Mouse (Mus musculus) liver, embryonic 13.5 days (tissue): ENCODE measurements around the gene Usp48. TPM values are rescaled to one million over a fixed set of nuclear protein-coding genes. Genes with fewer than 3 reads are reported as not detected.
"Not testable (repeated sequence)": the region's sequence is repeated elsewhere in the genome, so short reads cannot be mapped to it uniquely, and the experiment has no call there.

Experiments
- ATAC-seq: fragments of 200-750 bp; cut with Nextera tagmentation; 2 replicates; pipeline ENCODE4 v1.8.0; 2017; ENCODE audit warnings: low read depth, mild to moderate bottlenecking, moderate number of reproducible peaks, moderate library complexity
- DNase-seq: peaks from one replicate; pipeline ENCODE4 v3.0.0; 2022
- H3K27ac ChIP-seq: fragments of 300-500 bp; sonication (generic); 2 replicates; pipeline ENCODE4 v1.5.1; 2015; ENCODE audit warnings: moderate library complexity, mild to moderate bottlenecking, inconsistent platforms
- H3K27me3 ChIP-seq: fragments of 300-500 bp; sonication (generic); 2 replicates; pipeline ENCODE4 v1.6.1; 2015; ENCODE audit warnings: mild to moderate bottlenecking, inconsistent platforms
- H3K36me3 ChIP-seq: fragments of 300-500 bp; sonication (generic); 2 replicates; pipeline ENCODE4 v1.6.1; 2015; ENCODE audit warnings: mild to moderate bottlenecking, inconsistent platforms
- H3K4me1 ChIP-seq: fragments of 300-500 bp; sonication (generic); replicated peaks from 2 replicates; pipeline ENCODE4 v1.6.1; 2015; ENCODE audit warnings: inconsistent platforms
- H3K4me2 ChIP-seq: fragments of 300-500 bp; sonication (generic); 2 replicates; pipeline ENCODE4 v1.6.1; 2015; ENCODE audit warnings: inconsistent platforms, mild to moderate bottlenecking, moderate library complexity
- H3K4me3 ChIP-seq: fragments of 300-500 bp; sonication (generic); replicated peaks from 2 replicates; pipeline ENCODE4 v1.5.1; 2015; ENCODE audit warnings: mild to moderate bottlenecking, inconsistent platforms
- H3K9ac ChIP-seq: fragments of 300-500 bp; sonication (generic); 2 replicates; pipeline ENCODE4 v1.6.1; 2015; ENCODE audit warnings: mild to moderate bottlenecking, inconsistent platforms
- H3K9me3 ChIP-seq: fragments of 300-500 bp; sonication (generic); replicated peaks from 2 replicates; pipeline ENCODE4 v1.6.1; 2016; ENCODE audit warnings: inconsistent platforms
- WGBS: fragments of 180-500 bp; shearing (Covaris S2); methylation state at CpG from one replicate; pipeline ENCODE4 v1.1.7; 2015; ENCODE audit not compliant: insufficient replicate concordance; 5-methylcytosine and 5-hydroxymethylcytosine counted together
- polyA plus RNA-seq: library from polyadenylated mRNA; unstranded; fragments of >200 nt; fragmentation: Nextera tagmentation; extraction: Ambion mirVana; gene quantifications from 2 replicates; pipeline ENCODE4 v1.2.1, GENCODE M21; 2015

The Usp48 gene
- polyA plus RNA-seq, 1 experiment from 2014 or later: 36.0 TPM

DNA sequence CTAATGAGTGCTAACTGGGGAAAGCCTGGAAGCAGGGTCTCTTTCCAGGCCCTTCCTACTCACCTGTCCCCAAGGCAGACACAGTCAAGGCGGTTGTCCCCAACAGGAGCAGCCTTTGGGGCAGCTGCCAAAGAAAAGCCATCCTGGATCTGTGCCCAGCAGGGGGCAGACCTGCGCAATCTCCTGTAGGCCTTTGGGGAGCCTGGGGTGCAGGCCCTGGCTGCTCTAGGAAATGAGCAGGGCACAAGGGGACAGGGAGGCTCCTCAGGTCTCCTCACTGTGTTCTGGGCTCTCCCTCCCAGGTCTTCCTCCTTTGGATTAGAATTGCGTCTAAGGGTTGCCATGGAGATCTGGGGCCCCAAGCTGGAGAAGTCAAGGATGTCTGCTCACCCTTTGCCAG lies 11.7 kb upstream of the Usp48 start:
- H3K4me2 ChIP-seq: no peak overlapping the region
- no peak overlapping the region for H3K9ac ChIP-seq
- peak; percentile 30 for DNase-seq
- ATAC-seq: no peak
- 69% methylated on average over 3 of the region's 3 CpGs for WGBS
- H3K4me3 ChIP-seq: no peak overlapping the region
- peaks cover 33% of the 10 kb centered on the region for H3K27me3 ChIP-seq
- H3K9me3 ChIP-seq: no peaks in the 10 kb centered on the region
- no peaks in the 10 kb centered on the region for H3K36me3 ChIP-seq
- H3K4me1 ChIP-seq: 0 out of 2 replicates have a peak, but pooled peaks cover 3% of the 10 kb centered on the region
- no peak overlapping the region for H3K27ac ChIP-seq

DNA sequence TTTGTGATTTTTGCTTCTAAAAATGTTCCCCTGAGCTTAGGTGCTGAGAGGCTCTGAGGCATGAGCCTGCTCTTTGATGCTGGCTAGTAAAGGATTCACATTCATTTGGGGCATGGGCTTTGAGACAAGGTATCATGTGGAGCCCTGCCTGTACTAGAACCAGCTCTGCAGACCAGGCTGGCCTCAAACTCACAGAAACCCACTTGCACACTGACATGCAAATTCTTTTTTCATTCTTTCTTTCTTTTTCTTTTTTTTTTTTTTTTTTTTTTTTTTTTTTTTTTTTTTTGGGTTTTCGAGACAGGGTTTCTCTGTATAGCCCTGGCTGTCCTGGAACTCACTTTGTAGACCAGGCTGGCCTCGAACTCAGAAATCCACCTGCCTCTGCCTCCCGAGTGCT lies 4.5 kb upstream of the Usp48 start:
- not testable (repeated sequence) for H3K4me1 ChIP-seq, H3K4me3 ChIP-seq, H3K9me3 ChIP-seq, H3K9ac ChIP-seq, ATAC-seq, H3K36me3 ChIP-seq, H3K27me3 ChIP-seq, H3K4me2 ChIP-seq, H3K27ac ChIP-seq, DNase-seq
- 73% methylated on average over 2 of the region's 3 CpGs for WGBS

GRCm38 (mm10) chr4:137589586-137589985 lies 4.0 kb upstream of the Usp48 start:
- no peak for ATAC-seq
- WGBS: 76% methylated on average over 3 of the region's 3 CpGs

GRCm38 (mm10) chr4:137590961-137591360 lies 2.6 kb upstream of the Usp48 start:
- Histone ChIP-seq H3K4me1 (peaks cover 11% of the 10 kb centered on the region), H3K36me3 (no peaks in the 10 kb centered on the region), H3K9ac (no peak overlapping the region), H3K27me3 (no peaks in the 10 kb centered on the region), H3K27ac (no peak overlapping the region), H3K4me3 (no peak overlapping the region), H3K9me3 (no peaks in the 10 kb centered on the region), H3K4me2 (no peak overlapping the region)
- no peak for ATAC-seq
- 64% methylated on average over 4 of the region's 4 CpGs for WGBS
- no peak for DNase-seq

More at GRCm38 (mm10) chr4:137589586-137589985, 4.0 kb upstream of the Usp48 start:
- no peak for DNase-seq
- Histone ChIP-seq H3K36me3 (no peaks in the 10 kb centered on the region), H3K4me2 (no peak overlapping the region), H3K27ac (no peak overlapping the region), H3K4me1 (no peaks in the 10 kb centered on the region; the same call in 1 of the 2 replicates), H3K4me3 (no peak overlapping the region), H3K9ac (no peak overlapping the region), H3K27me3 (no peaks in the 10 kb centered on the region), H3K9me3 (no peaks in the 10 kb centered on the region)

DNA sequence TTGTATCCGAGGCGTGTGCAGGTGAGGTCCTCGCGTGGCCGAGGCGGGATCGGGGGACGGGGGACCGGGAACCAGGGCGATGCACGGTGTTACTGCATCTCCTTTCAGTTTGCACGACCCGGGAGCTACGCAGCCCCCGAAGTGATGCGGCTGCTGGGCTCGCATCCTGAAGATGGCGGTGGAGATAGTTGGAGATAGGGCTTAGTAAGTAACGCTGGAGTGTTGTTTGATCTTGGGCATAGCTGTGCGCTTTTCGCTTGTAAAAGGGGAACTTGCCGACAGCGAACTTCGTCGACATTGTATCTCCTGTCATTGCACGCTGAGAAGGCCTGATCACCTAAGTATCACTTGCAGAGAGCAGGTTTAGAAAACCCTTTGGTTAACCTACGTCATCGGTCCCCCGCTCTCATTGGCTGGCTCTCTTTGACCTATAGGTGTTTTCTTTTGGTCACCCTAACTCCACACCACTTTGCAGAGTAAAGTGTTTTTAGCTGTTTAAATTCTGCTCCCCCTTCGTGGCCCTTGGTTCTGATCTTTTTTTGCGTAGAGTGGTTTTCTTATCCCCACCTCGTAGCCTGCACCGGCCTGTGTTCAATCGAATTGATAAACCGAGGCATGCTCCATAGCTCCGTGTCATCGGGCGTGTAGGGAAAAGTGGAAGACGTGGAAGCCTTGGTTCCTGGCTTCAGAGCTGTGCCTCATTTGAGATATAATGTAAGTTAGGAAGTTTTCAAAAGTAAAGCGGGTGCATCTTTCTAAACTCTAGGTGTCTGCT lies 1.1 kb downstream of the Usp48 start:
- Histone ChIP-seq H3K9ac (peak overlapping the region; percentile 89), H3K4me2 (peak overlapping the region; percentile 85), H3K4me3 (peak overlapping the region; percentile 94), H3K36me3 (peaks cover 8% of the 10 kb centered on the region; the same call in 1 of the 2 replicates), H3K27ac (peak overlapping the region; percentile 99), H3K27me3 (no peaks in the 10 kb centered on the region), H3K4me1 (peaks cover 47% of the 10 kb centered on the region), H3K9me3 (no peaks in the 10 kb centered on the region)
- peak; percentile 59 for DNase-seq
- WGBS: 2% methylated on average over 40 of the region's 40 CpGs
- peak; percentile 56 for ATAC-seq

DNA sequence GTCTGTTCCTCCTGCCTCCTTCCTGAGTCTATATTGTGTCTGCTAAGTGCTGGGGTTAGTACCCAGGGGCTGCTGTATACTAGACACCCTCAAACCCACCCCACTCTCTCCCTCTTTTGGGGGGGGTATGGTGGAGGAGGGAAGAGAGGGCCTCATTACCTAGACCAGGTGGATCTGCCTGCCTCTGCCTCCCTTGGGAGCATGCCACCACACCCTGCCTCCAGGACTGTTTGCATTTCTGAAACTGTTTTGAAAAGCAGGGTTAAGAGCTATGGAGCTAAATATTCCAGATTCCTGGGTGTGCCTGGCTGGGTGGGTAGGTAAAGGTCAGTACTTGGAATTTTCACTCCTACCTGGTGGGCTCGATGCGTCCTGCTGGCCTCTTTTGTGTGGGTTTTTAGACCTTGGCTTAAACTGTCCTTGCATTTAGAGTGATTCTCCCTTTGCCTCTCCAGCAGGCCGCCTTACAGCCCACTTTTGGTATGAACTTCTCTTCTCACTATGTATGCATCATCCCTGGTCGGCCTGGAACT lies 3.6 kb downstream of the Usp48 start:
- Histone ChIP-seq H3K27ac (no peak overlapping the region), H3K4me3 (no peak overlapping the region), H3K4me1 (peaks cover 69% of the 10 kb centered on the region), H3K9ac (peak overlapping the region; percentile 43; the same call in 1 of the 2 replicates), H3K9me3 (no peaks in the 10 kb centered on the region), H3K27me3 (no peaks in the 10 kb centered on the region), H3K4me2 (peak overlapping the region; percentile 4; the same call in 1 of the 2 replicates), H3K36me3 (peaks cover 8% of the 10 kb centered on the region; the same call in 1 of the 2 replicates)
- DNase-seq: no peak
- 82% methylated on average over 4 of the region's 4 CpGs for WGBS
- no peak for ATAC-seq

DNA sequence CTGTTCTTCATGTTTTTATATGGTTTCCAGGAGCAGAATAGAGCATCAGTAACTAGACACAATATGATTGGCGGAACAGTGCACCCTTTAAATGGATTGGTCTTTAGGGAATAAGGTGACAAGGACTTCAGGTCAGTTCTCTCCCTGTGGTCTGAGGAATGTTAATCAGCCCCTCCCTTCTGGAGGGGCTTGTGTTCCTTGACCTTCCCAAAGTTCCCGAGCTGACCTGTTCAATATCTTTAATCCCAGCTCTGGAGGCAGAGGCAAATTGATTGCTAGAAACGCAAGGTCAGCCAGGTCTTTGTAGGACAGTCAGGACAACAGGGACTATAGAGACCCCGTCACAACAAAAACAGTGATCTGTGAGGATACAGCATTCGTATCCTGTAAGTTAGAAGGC lies 5.0 kb downstream of the Usp48 start:
- no peak overlapping the region for H3K4me3 ChIP-seq
- H3K4me2 ChIP-seq: no peak overlapping the region
- no peaks in the 10 kb centered on the region for H3K27me3 ChIP-seq
- H3K36me3 ChIP-seq: peaks cover 8% of the 10 kb centered on the region; the same call in 1 of the 2 replicates
- DNase-seq (no peak), ATAC-seq (no peak)
- H3K9me3 ChIP-seq: no peaks in the 10 kb centered on the region
- H3K27ac ChIP-seq: no peak overlapping the region
- 80% methylated on average over 5 of the region's 5 CpGs for WGBS
- peak overlapping the region; percentile 18; the same call in 1 of the 2 replicates for H3K9ac ChIP-seq
- peaks cover 83% of the 10 kb centered on the region for H3K4me1 ChIP-seq

GRCm38 (mm10) chr4:137603449-137604171 lies 10.1 kb downstream of the Usp48 start:
- Histone ChIP-seq H3K4me2 (peak overlapping the region; percentile 24; the same call in 1 of the 2 replicates), H3K9ac (peak overlapping the region; percentile 22; the same call in 1 of the 2 replicates), H3K9me3 (no peaks in the 10 kb centered on the region), H3K36me3 (peaks cover 43% of the 10 kb centered on the region), H3K4me1 (peaks cover 58% of the 10 kb centered on the region), H3K27me3 (no peaks in the 10 kb centered on the region), H3K4me3 (no peak overlapping the region), H3K27ac (peak overlapping the region; percentile 66)
- WGBS: 31% methylated on average over 11 of the region's 11 CpGs
- DNase-seq: no peak
- no peak for ATAC-seq

DNA sequence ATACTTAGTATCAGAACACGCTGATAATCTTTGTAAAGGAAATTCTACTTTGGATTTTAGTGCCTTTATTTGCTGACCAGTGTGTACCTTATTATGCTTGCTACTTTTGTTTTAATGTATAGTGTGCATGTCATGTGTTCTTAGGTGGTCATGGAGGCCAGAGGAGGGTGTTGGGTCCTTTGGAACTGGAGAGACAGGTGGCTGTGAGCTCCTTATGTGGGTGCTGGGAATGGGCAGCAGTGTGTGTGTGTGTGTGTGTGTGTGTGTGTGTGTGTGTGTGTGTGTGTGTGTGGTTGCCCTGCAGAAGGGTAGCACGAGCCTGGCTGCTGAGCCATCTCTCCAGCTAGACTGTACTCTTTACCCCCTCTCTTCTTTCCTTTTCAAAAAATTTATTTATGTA lies 13.5 kb downstream of the Usp48 start:
- Histone ChIP-seq H3K4me3 (no peak overlapping the region), H3K9me3 (no peaks in the 10 kb centered on the region), H3K27ac (no peak overlapping the region), H3K4me2 (no peak overlapping the region), H3K36me3 (peaks cover 77% of the 10 kb centered on the region), H3K4me1 (peaks cover 44% of the 10 kb centered on the region), H3K27me3 (no peaks in the 10 kb centered on the region), H3K9ac (no peak overlapping the region)
- DNase-seq (no peak), ATAC-seq (no peak)
- 84% methylated on average over 2 of the region's 2 CpGs for WGBS

- H3K27me3 ChIP-seq: no peaks in the 10 kb centered on the region
- ATAC-seq: no peak
- WGBS: 43% methylated on average over 7 of the region's 7 CpGs
- DNase-seq: no peak
- H3K9ac ChIP-seq: no peak overlapping the region
- H3K27ac ChIP-seq: 0 out of 2 replicates have a peak overlapping the region, but pooled peaks have one; percentile 21
- no peak overlapping the region for H3K4me3 ChIP-seq
- H3K36me3 ChIP-seq: peaks cover 98% of the 10 kb centered on the region
- H3K4me2 ChIP-seq: no peak overlapping the region
- peaks cover 23% of the 10 kb centered on the region for H3K4me1 ChIP-seq
- no peaks in the 10 kb centered on the region for H3K9me3 ChIP-seq
Measured at GRCm38 (mm10) chr4:137609281-137609680, 15.7 kb downstream of the Usp48 start.

DNA sequence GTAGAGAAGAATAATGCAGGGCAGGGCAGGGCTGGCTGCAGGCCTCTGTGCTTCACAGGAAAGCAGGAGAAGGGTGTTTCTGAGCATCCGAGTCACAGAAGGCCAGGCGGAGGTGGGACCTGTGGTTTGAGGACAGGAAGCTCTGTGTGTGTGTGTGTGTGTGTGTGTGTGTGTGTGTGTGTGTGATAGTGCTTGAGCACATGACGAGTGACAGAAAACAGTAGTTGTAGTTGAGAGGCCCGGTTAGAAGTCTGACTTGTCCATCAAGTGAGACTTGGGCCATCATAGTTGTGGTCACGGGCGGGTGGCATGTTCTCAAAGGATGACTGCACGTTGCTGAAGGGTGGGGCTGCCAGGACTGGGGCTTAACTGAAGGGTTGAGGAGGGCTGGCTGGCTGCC lies 16.1 kb downstream of the Usp48 start:
- no peaks in the 10 kb centered on the region for H3K9me3 ChIP-seq
- no peak overlapping the region for H3K4me2 ChIP-seq
- H3K27me3 ChIP-seq: no peaks in the 10 kb centered on the region
- H3K27ac ChIP-seq: peak overlapping the region; percentile 21; the same call in 1 of the 2 replicates
- no peak overlapping the region for H3K9ac ChIP-seq
- H3K4me1 ChIP-seq: peaks cover 22% of the 10 kb centered on the region
- WGBS: 24% methylated on average over 7 of the region's 7 CpGs
- no peak overlapping the region for H3K4me3 ChIP-seq
- peaks cover 98% of the 10 kb centered on the region for H3K36me3 ChIP-seq
- ATAC-seq (peak; percentile 69), DNase-seq (peak; percentile 27)
